Mouse (Mus musculus) myocyte (in vitro differentiated cells): ENCODE data around the gene Rpl10-ps3.

Experiments
- MYOG ChIP-seq, 3 experiments: IDR thresholded peaks; one replicate each; pipeline ENCODE4 v1.6.1; 2011; ENCODE audit warnings: control low read depth in 2 of 3, low read depth in 2 of 3, mild to moderate bottlenecking in 2 of 3; ENCODE audit not compliant: insufficient read length in 2 of 3, control insufficient read depth in 1 of 3, insufficient read depth in 1 of 3
- POLR2A ChIP-seq: IDR thresholded peaks from one replicate; pipeline ENCODE4 v1.6.1; 2011; ENCODE audit warnings: low read depth, mild to moderate bottlenecking, control low read depth, moderate library complexity; ENCODE audit not compliant: insufficient read length

GRCm38 (mm10) chr9:50362556-50362955 lies 17.8 kb upstream of the Rpl10-ps3 start:
- TF ChIP-seq MYOG (IDR thresholded peaks at IDR 0.05; ENCODE audit: control insufficient read depth in 1 of 3, insufficient read depth in 1 of 3, insufficient read length in 2 of 3, low read depth in 2 of 3) (no peak), POLR2A (no peak)
